Mouse (Mus musculus) forebrain, embryonic 15.5 days (tissue): ENCODE results near the gene Shank3. TPM values are rescaled to one million over a fixed set of nuclear protein-coding genes. Genes with fewer than 3 reads are reported as not detected.
A peak's percentile ranks its signal among the peaks of the same experiment; 100 is the strongest.

Experiments used
- ATAC-seq: fragments of 200-750 bp; cut with Nextera tagmentation; replicated peaks from 2 replicates; pipeline ENCODE4 v1.8.0; 2017; ENCODE audit warnings: mild to moderate bottlenecking, moderate TSS enrichment, moderate library complexity
- H3K27ac ChIP-seq: fragments of 300-500 bp; sonication (generic); replicated peaks from 2 replicates; pipeline ENCODE4 v1.5.1; 2015; ENCODE audit warnings: mild to moderate bottlenecking, inconsistent platforms
- H3K27me3 ChIP-seq: fragments of 300-500 bp; sonication (generic); 2 replicates; pipeline ENCODE4 v1.6.1; 2015; ENCODE audit warnings: inconsistent platforms
- H3K36me3 ChIP-seq: fragments of 300-500 bp; sonication (generic); 2 replicates; pipeline ENCODE4 v1.6.1; 2015; ENCODE audit warnings: mild to moderate bottlenecking, inconsistent platforms
- H3K4me1 ChIP-seq: fragments of 300-500 bp; sonication (generic); 2 replicates; pipeline ENCODE4 v1.6.1; 2015; ENCODE audit warnings: inconsistent platforms
- H3K4me2 ChIP-seq: fragments of 300-500 bp; sonication (generic); replicated peaks from 2 replicates; pipeline ENCODE4 v1.6.1; 2015; ENCODE audit warnings: mild to moderate bottlenecking, inconsistent platforms
- H3K4me3 ChIP-seq: fragments of 300-500 bp; sonication (generic); 2 replicates; pipeline ENCODE4 v1.5.1; 2015; ENCODE audit warnings: mild to moderate bottlenecking, inconsistent platforms
- H3K9ac ChIP-seq: fragments of 300-500 bp; sonication (generic); replicated peaks from 2 replicates; pipeline ENCODE4 v1.6.1; 2015; ENCODE audit warnings: mild to moderate bottlenecking, inconsistent platforms
- H3K9me3 ChIP-seq: fragments of 300-500 bp; sonication (generic); 2 replicates; pipeline ENCODE4 v1.6.1; 2016; ENCODE audit warnings: inconsistent platforms
- WGBS: fragments of 180-500 bp; shearing (Covaris S2); methylation state at CpG from one replicate; pipeline ENCODE4 v1.1.7; 2015; ENCODE audit warnings: mixed read lengths; 5-methylcytosine and 5-hydroxymethylcytosine counted together
- polyA plus RNA-seq: library from polyadenylated mRNA; unstranded; fragments of >200 nt; fragmentation: Nextera tagmentation; extraction: Ambion mirVana; gene quantifications from 2 replicates; pipeline ENCODE4 v1.2.1, GENCODE M21; 2015

Gene Shank3
- polyA plus RNA-seq, 1 experiment from 2014 or later = 10.7 TPM

DNA sequence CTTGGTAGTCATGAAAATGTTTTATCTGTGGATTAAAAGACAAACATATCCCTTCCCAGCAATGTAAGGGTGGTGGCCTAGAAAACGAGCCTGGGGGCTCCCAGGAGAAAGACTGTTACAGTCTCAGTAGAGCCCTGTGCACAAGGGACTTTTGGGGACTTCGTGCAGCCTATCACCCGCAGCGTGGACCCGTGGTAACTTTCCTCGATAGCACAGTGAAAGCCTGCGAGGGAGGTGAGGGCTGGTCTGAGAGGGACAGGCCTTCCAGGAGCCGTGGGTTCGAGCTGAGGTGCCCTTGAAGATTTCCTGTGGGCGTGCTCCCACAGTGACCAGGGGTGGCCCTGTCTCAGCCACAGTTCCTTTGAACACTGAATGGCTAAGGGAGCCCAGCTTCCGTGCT, 86.2 kb downstream of the Shank3 start:
- peaks cover 21% of the 10 kb centered on the region for H3K36me3 ChIP-seq
- H3K27ac ChIP-seq = no peak overlapping the region
- H3K9ac ChIP-seq = no peak overlapping the region
- H3K4me1 ChIP-seq = peaks cover 3% of the 10 kb centered on the region; the same call in 1 of the 2 replicates
- no peak for ATAC-seq
- no peaks in the 10 kb centered on the region for H3K27me3 ChIP-seq
- no peaks in the 10 kb centered on the region for H3K9me3 ChIP-seq
- H3K4me3 ChIP-seq = no peak overlapping the region
- H3K4me2 ChIP-seq = no peak overlapping the region
- 91% methylated on average over 11 of the region's 11 CpGs for WGBS

DNA sequence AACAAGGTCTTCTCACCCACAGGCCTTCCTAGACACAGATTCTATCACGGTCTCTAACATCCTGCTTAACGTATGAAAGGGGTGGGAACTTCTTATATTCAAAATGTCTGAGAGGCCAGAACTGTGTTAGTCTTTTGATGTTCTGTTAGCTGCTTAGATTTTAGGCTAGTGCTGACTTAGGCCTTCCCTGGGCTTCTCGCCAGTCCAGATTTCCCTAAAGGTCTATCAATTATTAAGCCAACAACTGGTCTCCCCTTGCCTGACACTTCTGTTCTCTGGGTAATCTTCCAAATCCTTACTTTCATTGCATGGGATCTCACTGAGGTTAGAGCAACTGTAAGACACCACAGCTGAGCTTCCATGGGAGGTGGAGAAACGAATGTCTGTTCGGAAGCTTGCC, 89.7 kb downstream of the Shank3 start:
- H3K9ac ChIP-seq = no peak overlapping the region
- H3K9me3 ChIP-seq = no peaks in the 10 kb centered on the region
- peaks cover 15% of the 10 kb centered on the region for H3K4me1 ChIP-seq
- H3K4me3 ChIP-seq = no peak overlapping the region
- H3K27ac ChIP-seq = no peak overlapping the region
- 87% methylated on average over 5 of the region's 5 CpGs for WGBS
- peaks cover 7% of the 10 kb centered on the region; the same call in 1 of the 2 replicates for H3K36me3 ChIP-seq
- H3K4me2 ChIP-seq = no peak overlapping the region
- no peak for ATAC-seq
- no peaks in the 10 kb centered on the region for H3K27me3 ChIP-seq

DNA sequence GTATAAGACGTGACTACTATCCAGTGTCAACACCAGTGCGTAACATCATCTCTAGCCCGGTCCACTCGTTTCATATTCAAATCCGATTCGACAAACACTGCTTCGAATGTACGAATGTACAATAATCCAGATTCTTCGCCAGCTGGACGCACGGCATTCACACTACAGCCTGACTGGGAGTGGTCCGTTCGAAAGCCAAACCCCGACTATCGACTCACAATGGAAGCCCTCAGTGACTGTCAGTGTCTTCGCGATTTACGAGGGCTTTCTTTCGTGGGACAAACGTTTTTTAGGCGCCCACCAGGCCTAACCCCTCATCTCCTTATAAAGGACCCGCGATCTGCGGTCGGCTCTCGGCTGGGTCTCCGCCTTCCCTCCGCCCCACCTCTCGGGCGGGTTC, 91.9 kb downstream of the Shank3 start:
- H3K36me3 ChIP-seq = peaks cover 7% of the 10 kb centered on the region; the same call in 1 of the 2 replicates

DNA sequence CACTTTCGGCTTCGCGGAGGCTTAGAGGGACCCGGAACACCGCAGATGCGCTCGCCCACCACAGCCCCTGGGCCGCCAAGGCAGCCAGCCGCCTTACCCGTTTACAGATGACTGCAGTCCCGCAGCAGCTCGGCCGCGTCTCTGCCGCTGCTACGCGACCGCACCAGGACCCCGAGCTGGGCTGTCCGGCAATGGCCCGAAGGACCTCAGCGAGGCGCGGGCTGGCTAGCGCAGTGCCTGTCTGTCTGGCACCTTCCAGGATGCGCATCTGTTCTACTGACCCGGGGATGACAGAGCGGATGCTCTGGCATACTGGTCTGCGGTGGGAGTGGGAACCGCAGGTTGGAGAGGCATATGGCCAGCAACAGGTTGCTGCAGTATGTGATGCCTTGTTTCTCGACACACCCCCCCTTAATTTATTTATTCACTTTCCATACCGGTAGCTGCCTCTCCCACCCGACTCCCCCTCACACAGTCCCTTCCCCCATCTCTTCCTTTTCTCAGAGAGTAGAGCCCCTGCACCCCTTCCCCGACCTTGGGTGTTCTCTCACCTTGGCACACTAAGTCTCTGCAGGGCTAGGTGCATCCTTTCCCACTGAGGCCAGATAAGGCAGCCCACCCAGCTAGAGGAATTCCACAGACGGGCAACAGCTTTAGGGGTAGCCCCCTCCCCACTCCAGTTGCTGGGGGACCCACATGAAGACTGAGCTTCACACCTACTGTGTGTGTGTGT, 92.5 kb downstream of the Shank3 start, which contains the start of gene Rabl2:
Gene Rabl2, minus strand, starts transcription at position 201 of the 733 bp plus-strand sequence.
- Histone ChIP-seq H3K9ac (peak within 1 kb of the TSS; percentile 53), H3K9me3 (no peaks in the 10 kb centered on the region), H3K4me2 (peak within 1 kb of the TSS; percentile 71), H3K27ac (peak within 1 kb of the TSS; percentile 61), H3K4me1 (peaks cover 15% of the 10 kb centered on the region), H3K36me3 (peaks cover 7% of the 10 kb centered on the region; the same call in 1 of the 2 replicates), H3K4me3 (peak within 1 kb of the TSS; percentile 57), H3K27me3 (no peaks in the 10 kb centered on the region)
- 1% methylated on average over 35 of the region's 35 CpGs for WGBS
- ATAC-seq = peak; percentile 95

More for the DNA sequence above, 91.9 kb downstream of the Shank3 start:
- 1% methylated on average over 30 of the region's 30 CpGs for WGBS
- peak; percentile 24; the same call in 1 of the 2 replicates for ATAC-seq
- H3K9ac ChIP-seq = peak overlapping the region; percentile 53
- peak overlapping the region; percentile 57 for H3K4me3 ChIP-seq
- H3K27ac ChIP-seq = peak overlapping the region; percentile 61
- H3K4me1 ChIP-seq = peaks cover 15% of the 10 kb centered on the region
- H3K27me3 ChIP-seq = no peaks in the 10 kb centered on the region
- no peaks in the 10 kb centered on the region for H3K9me3 ChIP-seq
- H3K4me2 ChIP-seq = peak overlapping the region; percentile 71

DNA sequence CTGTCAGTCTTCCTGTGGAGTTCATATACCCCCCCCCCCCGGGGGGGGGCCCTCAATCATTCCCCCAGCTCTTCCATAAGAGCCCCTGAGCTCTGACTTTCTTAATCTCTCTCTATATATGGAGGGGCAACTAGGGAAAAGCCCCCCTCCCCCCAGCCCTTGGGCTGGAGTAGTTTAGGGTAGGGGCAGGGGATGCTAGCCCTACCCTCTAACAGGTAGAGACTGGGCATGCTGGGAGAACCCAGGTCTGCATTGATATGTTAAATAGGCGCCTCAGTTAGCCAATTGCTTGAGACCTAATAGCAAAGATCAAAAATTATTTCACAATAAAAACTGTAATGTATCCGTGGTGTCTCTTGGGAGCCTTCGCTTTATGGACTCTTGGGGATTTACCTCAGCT, 93.1 kb downstream of the Shank3 start:
- H3K4me1 ChIP-seq = peaks cover 15% of the 10 kb centered on the region
- ATAC-seq = peak; percentile 20; the same call in 1 of the 2 replicates
- no peak overlapping the region for H3K9ac ChIP-seq
- H3K9me3 ChIP-seq = no peaks in the 10 kb centered on the region
- no peak overlapping the region for H3K27ac ChIP-seq
- H3K36me3 ChIP-seq = 0 out of 2 replicates have a peak, but pooled peaks cover 3% of the 10 kb centered on the region
- H3K4me3 ChIP-seq = peak overlapping the region; percentile 57
- WGBS = 47% methylated on average over 4 of the region's 4 CpGs
- H3K27me3 ChIP-seq = no peaks in the 10 kb centered on the region
- peak overlapping the region; percentile 71 for H3K4me2 ChIP-seq

DNA sequence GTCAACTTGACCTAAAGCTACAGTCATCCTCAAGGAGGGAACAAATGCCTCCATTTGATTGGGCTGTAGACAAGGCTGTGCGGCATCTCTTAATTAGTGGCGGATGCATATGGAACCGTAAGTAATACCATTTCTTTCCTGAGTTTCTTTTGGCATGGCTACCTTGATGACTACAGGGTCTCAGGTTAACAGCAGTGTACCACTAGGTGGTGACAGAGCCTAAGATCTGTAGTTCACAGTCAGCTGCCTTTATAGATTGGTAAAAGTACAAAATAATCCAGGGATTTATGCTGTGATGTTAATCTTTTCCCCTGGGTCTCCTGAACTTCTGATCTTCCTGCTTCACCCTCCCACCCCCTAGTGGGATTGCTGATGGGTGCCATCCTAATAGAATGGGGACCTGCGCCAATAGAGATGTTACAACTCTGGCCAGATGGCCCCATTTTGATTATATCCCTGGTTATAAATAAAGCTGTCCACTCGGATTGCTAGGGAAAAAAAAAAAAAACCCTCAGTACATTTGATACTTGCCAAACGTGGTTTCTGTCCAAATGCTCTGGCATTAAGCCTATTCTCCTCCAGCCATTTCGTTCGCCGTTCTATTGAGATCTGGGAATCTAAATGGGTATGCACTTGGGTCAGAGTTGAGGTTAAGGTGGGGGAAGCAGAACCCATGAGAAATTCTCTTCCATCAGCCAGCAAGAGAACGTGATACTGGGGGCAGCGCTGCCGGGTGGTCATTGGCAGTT, 106.6 kb downstream of the Shank3 start:
- no peak for ATAC-seq
- H3K4me3 ChIP-seq = no peak overlapping the region
- H3K9ac ChIP-seq = no peak overlapping the region
- no peak overlapping the region for H3K27ac ChIP-seq
- no peaks in the 10 kb centered on the region; the same call in 1 of the 2 replicates for H3K4me1 ChIP-seq
- WGBS = 72% methylated on average over 12 of the region's 12 CpGs
- H3K4me2 ChIP-seq = no peak overlapping the region
- H3K36me3 ChIP-seq = no peaks in the 10 kb centered on the region
- no peaks in the 10 kb centered on the region for H3K9me3 ChIP-seq
- H3K27me3 ChIP-seq = no peaks in the 10 kb centered on the region

DNA sequence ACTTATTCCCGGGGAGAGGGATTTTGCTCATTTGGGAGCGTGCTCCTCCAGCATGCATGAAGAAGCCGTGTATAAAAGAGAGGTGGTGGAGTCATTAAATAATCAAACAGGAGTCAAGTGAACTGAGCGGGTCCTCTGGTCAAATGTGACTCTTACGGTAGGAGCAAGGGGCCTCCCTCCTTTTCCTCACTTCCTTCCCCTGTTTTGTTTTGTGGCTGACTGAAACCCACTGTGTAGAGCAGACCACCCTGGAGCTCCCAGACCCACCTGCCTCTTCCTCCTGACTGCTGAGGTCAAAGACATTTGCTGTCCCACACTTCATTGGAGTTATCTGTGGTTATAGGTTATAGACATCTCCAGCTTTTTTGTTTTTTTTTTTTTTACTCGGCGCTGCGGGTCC, 108.1 kb downstream of the Shank3 start:
- Histone ChIP-seq H3K27ac (no peak overlapping the region), H3K4me3 (no peak overlapping the region), H3K36me3 (no peaks in the 10 kb centered on the region), H3K4me2 (no peak overlapping the region), H3K4me1 (no peaks in the 10 kb centered on the region; the same call in 1 of the 2 replicates), H3K27me3 (no peaks in the 10 kb centered on the region), H3K9me3 (no peaks in the 10 kb centered on the region), H3K9ac (no peak overlapping the region)
- no peak for ATAC-seq
- 86% methylated on average over 8 of the region's 8 CpGs for WGBS

DNA sequence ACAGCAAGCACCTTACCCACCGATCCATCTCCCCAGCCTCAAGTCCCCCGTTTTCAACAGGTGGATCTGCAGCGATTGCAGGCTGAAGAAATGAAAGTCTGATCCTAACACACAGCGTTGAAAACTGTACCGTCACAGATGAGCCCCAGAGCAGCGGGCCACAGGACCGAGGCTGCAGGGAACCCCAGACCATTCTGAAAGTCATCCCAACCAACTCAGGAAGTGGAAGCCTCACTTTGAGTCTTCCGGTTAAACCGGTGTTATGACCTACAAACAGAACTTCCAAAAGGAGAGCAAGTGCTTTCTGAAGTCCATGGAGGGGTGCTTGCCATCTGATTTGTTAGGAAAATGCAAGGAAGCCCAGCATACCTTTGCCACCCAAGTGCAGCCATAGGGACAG, 108.5 kb downstream of the Shank3 start:
- no peaks in the 10 kb centered on the region for H3K9me3 ChIP-seq
- WGBS = 86% methylated on average over 9 of the region's 9 CpGs

More for the DNA sequence above, 108.5 kb downstream of the Shank3 start:
- H3K4me2 ChIP-seq = no peak overlapping the region
- H3K36me3 ChIP-seq = no peaks in the 10 kb centered on the region
- H3K27me3 ChIP-seq = no peaks in the 10 kb centered on the region
- H3K4me3 ChIP-seq = no peak overlapping the region
- no peaks in the 10 kb centered on the region; the same call in 1 of the 2 replicates for H3K4me1 ChIP-seq
- ATAC-seq = no peak
- no peak overlapping the region for H3K9ac ChIP-seq
- no peak overlapping the region for H3K27ac ChIP-seq

Other genes with a start within 250 kb of the Shank3 start
- 79.0 and 83.4 TPM in 2 replicates for gene Sbf1, start 184.3 kb upstream of the Shank3 start, polyA plus RNA-seq
- gene Adm2, start 176.9 kb upstream of the Shank3 start, polyA plus RNA-seq = not detected in 2 replicates
- gene Miox, start 165.2 kb upstream of the Shank3 start, polyA plus RNA-seq = not detected in 2 replicates
- gene Lmf2, start 144.0 kb upstream of the Shank3 start, polyA plus RNA-seq = 31.6 and 33.0 TPM in 2 replicates
- 127 and 149 TPM in 2 replicates for gene Ncaph2, start 143.9 kb upstream of the Shank3 start, polyA plus RNA-seq
- gene Sco2, start 125.8 kb upstream of the Shank3 start, polyA plus RNA-seq = 9.0 and 10.2 TPM in 2 replicates
- gene Tymp, start 122.6 kb upstream of the Shank3 start, polyA plus RNA-seq = 1.8 and 2.4 TPM in 2 replicates
- 1.8 and 4.0 TPM in 2 replicates for gene Odf3b, start 120.3 kb upstream of the Shank3 start, polyA plus RNA-seq
- not detected in 2 replicates for gene Klhdc7b, start 114.7 kb upstream of the Shank3 start, polyA plus RNA-seq
- gene Syce3, start 89.1 kb upstream of the Shank3 start, polyA plus RNA-seq = not detected in 2 replicates
- gene Cpt1b, start 73.8 kb upstream of the Shank3 start, polyA plus RNA-seq = 0.52 and 0.95 TPM in 2 replicates
- 5.5 and 6.4 TPM in 2 replicates for gene C730034F03Rik, start 70.0 kb upstream of the Shank3 start, polyA plus RNA-seq
- 0.29 TPM in 1 of 2 replicates, not detected in the other for gene Gm44502, start 69.9 kb upstream of the Shank3 start, polyA plus RNA-seq
- 70.5 and 75.8 TPM in 2 replicates for gene Chkb, start 69.7 kb upstream of the Shank3 start, polyA plus RNA-seq
- 65.0 and 68.2 TPM in 2 replicates for gene Mapk8ip2, start 45.7 kb upstream of the Shank3 start, polyA plus RNA-seq
- 23.6 and 23.8 TPM in 2 replicates for gene Arsa, start 22.2 kb upstream of the Shank3 start, polyA plus RNA-seq
- 1.6 and 1.7 TPM in 2 replicates for gene Acr, start 68.7 kb downstream of the Shank3 start, polyA plus RNA-seq
- 55.7 and 55.9 TPM in 2 replicates for gene Rabl2, start 92.3 kb downstream of the Shank3 start, polyA plus RNA-seq